Mouse (Mus musculus): Measurements from ENCODE around the gene Ap1s1.

GRCm38 (mm10) chr5:137093720-137094119 is 47.8 kb upstream of the Ap1s1 start:
- TF ChIP-seq E2F4 (IDR thresholded peaks at IDR 0.05; ENCODE audit: borderline replicate concordance, low read depth, low read length) (no peak), SIN3A (IDR thresholded peaks at IDR 0.05; ENCODE audit: low read length) (no peak), POLR2A (IDR thresholded peaks at IDR 0.05; ENCODE audit: control insufficient read depth in 1 of 2, insufficient read depth in 1 of 2, low read depth in 1 of 2, low read length in 2 of 2, poor library complexity in 1 of 2) (no peak), UBTF (IDR thresholded peaks at IDR 0.05; ENCODE audit: borderline replicate concordance, insufficient read depth, low read depth, low read length) (no peak), MAZ (IDR thresholded peaks at IDR 0.05; ENCODE audit: low read depth, low read length) (no peak), ETS1 (IDR thresholded peaks at IDR 0.05; ENCODE audit: low read depth, low read length) (no peak)
